Mouse (Mus musculus) forebrain, embryonic 11.5 days (tissue): ENCODE measurements at regions not wholly inside any gene's neighbourhood (a gene's known extent, or its start where the extent isn't known, plus 50 kb on each side); places are given as distances from the start of the nearest gene placed in this dataset.
"Not testable (repeated sequence)": the region's sequence is repeated elsewhere in the genome, so short reads cannot be mapped to it uniquely, and the experiment has no call there.

Experiments used
- ATAC-seq: fragments of 200-750 bp; cut with Nextera tagmentation; replicated peaks from 2 replicates; pipeline ENCODE4 v1.8.0; 2017; ENCODE audit warnings: moderate TSS enrichment; ENCODE audit not compliant: low FRiP score
- DNase-seq: peaks from one replicate; pipeline ENCODE4 v3.0.0-alpha.2; 2017; ENCODE audit warnings: low spot score
- H3K27ac ChIP-seq: fragments of 300-500 bp; sonication (generic); 2 replicates; pipeline ENCODE4 v1.5.1; 2014; ENCODE audit warnings: low read depth, low read length
- H3K27me3 ChIP-seq: fragments of 300-500 bp; sonication (generic); 2 replicates; pipeline ENCODE4 v1.6.1; 2014; ENCODE audit warnings: mild to moderate bottlenecking, low read length, mixed read lengths; ENCODE audit not compliant: control insufficient read depth, insufficient read depth
- H3K36me3 ChIP-seq: fragments of 300-500 bp; sonication (generic); 2 replicates; pipeline ENCODE4 v1.6.1; 2014; ENCODE audit warnings: mild to moderate bottlenecking, low read length, moderate library complexity, mixed read lengths; ENCODE audit not compliant: control insufficient read depth, insufficient read depth
- H3K4me1 ChIP-seq: fragments of 300-500 bp; sonication (generic); replicated peaks from 2 replicates; pipeline ENCODE4 v1.6.1; 2014; ENCODE audit warnings: low read length, mixed read lengths; ENCODE audit not compliant: control insufficient read depth, insufficient read depth
- H3K4me2 ChIP-seq: fragments of 300-500 bp; sonication (generic); 2 replicates; pipeline ENCODE4 v1.6.1; 2014; ENCODE audit warnings: low read depth, mild to moderate bottlenecking, low read length, moderate library complexity, mixed read lengths; ENCODE audit not compliant: severe bottlenecking
- H3K4me3 ChIP-seq: fragments of 300-500 bp; sonication (generic); 2 replicates; pipeline ENCODE4 v1.5.1; 2014; ENCODE audit warnings: low read depth, low read length
- H3K9ac ChIP-seq: fragments of 300-500 bp; sonication (generic); 2 replicates; pipeline ENCODE4 v1.6.1; 2014; ENCODE audit warnings: low read length
- H3K9me3 ChIP-seq: fragments of 300-500 bp; sonication (generic); 2 replicates; pipeline ENCODE4 v1.6.1; 2016; ENCODE audit warnings: low read length, mixed read lengths; ENCODE audit not compliant: control insufficient read depth
- WGBS: fragments of 180-500 bp; shearing (Covaris S2); extraction: QIAGEN DNeasy Blood & Tissue Kit; methylation state at CpG from one replicate; pipeline ENCODE4 v1.1.7; 2014; 5-methylcytosine and 5-hydroxymethylcytosine counted together

DNA sequence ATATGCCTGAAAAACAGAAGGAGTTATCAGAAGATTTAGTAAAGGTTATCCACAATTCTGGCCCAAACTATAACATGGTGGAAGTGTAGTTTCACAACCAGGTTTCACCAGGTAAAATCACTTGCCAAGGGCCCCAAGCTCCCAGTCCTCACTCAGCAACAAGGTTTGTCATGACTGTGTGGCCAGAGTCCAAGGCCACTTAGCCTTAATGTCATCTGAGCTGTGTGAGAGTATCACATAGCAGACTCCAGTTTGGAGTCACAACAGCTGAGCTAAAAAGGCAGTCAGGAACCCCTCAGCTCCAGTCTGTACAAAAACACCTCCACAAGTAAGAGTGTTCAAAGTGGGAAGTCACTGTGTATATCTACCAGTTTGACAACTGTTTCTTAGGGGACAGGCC is 156.5 kb upstream of the Cadps start:
- Histone ChIP-seq H3K27me3 (no peaks in the 10 kb centered on the region), H3K4me3 (no peak overlapping the region), H3K9ac (no peak overlapping the region), H3K27ac (no peak overlapping the region), H3K4me2 (no peak overlapping the region), H3K4me1 (no peaks in the 10 kb centered on the region), H3K9me3 (no peaks in the 10 kb centered on the region), H3K36me3 (no peaks in the 10 kb centered on the region)
- no peak for DNase-seq
- no peak for ATAC-seq

DNA sequence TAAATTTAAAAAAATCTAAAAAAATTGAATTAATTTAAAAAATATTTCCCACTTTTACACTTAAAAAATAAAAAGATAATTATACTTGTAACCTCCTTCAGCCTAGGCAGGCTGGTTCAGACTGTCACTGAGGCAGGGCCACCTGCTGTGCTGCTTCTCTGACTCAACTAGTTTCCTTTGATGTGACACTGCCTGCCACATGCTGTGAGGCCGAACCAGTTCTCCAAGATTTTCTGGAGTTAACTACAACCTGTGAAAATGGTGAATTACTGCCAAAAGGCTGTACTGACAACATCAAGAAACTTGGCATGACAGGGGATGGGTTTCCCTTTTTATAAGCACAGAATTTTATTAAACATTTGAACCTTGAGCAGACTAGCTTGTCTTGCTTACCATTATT is 143.6 kb upstream of the Cadps start:
- Histone ChIP-seq H3K36me3 (no peaks in the 10 kb centered on the region), H3K9ac (no peak overlapping the region), H3K27ac (no peak overlapping the region), H3K4me2 (no peak overlapping the region), H3K9me3 (no peaks in the 10 kb centered on the region), H3K4me3 (no peak overlapping the region), H3K27me3 (no peaks in the 10 kb centered on the region), H3K4me1 (no peaks in the 10 kb centered on the region)
- WGBS = 18% methylated on average over 1 of the region's 1 CpGs
- no peak for DNase-seq
- ATAC-seq = no peak

DNA sequence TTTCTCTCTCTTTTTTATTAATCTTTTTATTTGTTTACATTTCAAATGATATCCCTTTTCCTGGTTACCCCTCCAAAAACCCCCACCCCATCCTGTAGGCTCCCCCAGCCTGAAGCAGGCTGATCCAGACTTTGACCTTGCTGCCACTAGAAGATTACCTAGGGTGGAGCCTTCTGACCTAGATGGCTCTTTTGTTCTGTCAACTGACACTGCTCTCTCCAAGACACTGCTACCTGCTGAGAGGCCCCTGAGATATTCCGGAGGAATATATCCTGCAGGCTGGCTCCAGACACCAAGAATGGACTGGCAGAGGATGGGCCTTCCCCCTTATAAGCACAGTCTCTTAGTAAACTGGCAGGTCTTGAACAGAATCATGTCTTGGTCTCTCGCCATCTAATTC is 135.0 kb upstream of the Cadps start:
- WGBS = 67% methylated on average over 2 of the region's 2 CpGs
- not testable (repeated sequence) for ATAC-seq, H3K9ac ChIP-seq

DNA sequence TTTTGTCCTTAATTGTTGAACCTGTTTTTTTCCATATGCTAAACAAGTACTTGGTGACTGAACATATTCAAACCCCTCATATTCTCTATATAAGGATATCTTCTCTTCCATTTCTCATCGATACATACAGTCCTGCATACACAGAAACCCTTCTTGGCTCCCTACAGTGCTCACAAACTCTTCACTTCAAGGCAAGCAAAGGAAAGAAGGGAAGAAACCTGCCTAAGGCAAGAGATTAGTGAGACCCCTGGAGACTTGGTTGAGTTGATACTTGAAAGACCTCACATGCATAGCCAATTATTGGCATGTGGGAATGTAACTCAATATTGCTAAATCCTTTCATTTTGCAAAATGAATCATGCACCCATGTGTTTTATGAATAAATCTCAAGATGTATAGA is 128.0 kb upstream of the Cadps start:
- Histone ChIP-seq H3K27ac (no peak overlapping the region), H3K27me3 (no peaks in the 10 kb centered on the region), H3K4me2 (no peak overlapping the region), H3K9me3 (no peaks in the 10 kb centered on the region), H3K4me1 (no peaks in the 10 kb centered on the region), H3K4me3 (no peak overlapping the region), H3K36me3 (no peaks in the 10 kb centered on the region), H3K9ac (no peak overlapping the region)
- ATAC-seq (no peak), DNase-seq (no peak)
- WGBS = 82% methylated on average over 1 of the region's 1 CpGs

More for the DNA sequence above, 135.0 kb upstream of the Cadps start:
- not testable (repeated sequence) for H3K4me1 ChIP-seq, H3K27me3 ChIP-seq, H3K4me2 ChIP-seq, H3K9me3 ChIP-seq, H3K4me3 ChIP-seq, DNase-seq, H3K27ac ChIP-seq, H3K36me3 ChIP-seq

DNA sequence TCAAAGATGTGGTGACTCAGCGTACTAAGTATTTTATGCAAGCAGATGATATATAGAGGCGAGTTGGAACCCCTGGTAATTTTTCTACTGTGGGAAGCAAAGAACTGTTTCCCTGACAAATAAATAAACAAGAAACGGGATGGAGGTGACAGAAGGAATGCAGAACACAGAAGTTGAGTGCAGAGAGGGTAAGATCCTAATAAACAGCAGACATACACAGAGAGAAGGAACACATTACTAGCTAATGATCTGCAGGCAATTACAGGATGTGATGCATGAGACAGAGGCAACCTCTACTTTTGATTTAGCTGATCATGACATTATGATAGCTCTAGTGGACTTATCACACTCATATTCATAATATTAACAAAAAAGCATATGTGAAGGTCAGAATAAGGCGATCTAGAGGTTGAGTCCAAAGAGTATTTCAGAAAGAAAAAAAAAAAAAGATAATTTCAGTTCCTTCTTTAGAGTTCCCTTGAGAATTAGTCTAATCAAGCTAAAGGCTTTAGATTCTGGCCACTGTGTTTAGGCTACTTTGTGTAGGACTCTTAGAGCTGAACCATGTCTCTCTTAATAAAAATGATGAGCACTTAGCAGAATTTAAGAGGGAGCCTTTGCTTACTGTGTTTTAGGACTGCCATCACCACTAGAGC is 115.9 kb upstream of the Cadps start:
- Histone ChIP-seq H3K27me3 (no peaks in the 10 kb centered on the region), H3K9me3 (no peaks in the 10 kb centered on the region), H3K27ac (no peak overlapping the region), H3K36me3 (no peaks in the 10 kb centered on the region), H3K4me2 (no peak overlapping the region), H3K4me3 (no peak overlapping the region), H3K9ac (no peak overlapping the region), H3K4me1 (no peaks in the 10 kb centered on the region)
- ATAC-seq (no peak), DNase-seq (no peak)
- WGBS = 86% methylated on average over 4 of the region's 4 CpGs

DNA sequence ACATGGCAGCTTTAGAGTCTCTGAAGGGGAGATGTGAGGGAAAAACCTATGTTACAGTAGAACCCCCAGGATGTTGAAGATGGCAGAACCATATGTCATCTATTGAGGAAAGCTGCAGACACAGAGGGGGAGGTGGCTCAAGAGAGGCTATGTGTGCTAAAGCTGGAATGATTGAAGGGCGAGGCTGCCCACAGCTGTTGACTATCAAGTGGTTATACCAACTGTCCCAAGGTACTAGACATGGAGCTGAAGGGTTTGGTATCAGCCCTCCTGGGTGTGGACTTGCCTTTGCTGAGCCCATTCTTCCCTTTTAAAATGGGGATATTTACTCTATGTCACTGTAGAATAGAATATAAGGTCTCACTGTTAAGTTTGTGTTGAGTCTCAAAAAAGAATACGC is 113.5 kb upstream of the Cadps start:
- no peaks in the 10 kb centered on the region for H3K9me3 ChIP-seq
- WGBS = 87% methylated on average over 2 of the region's 2 CpGs
- no peak for ATAC-seq

DNA sequence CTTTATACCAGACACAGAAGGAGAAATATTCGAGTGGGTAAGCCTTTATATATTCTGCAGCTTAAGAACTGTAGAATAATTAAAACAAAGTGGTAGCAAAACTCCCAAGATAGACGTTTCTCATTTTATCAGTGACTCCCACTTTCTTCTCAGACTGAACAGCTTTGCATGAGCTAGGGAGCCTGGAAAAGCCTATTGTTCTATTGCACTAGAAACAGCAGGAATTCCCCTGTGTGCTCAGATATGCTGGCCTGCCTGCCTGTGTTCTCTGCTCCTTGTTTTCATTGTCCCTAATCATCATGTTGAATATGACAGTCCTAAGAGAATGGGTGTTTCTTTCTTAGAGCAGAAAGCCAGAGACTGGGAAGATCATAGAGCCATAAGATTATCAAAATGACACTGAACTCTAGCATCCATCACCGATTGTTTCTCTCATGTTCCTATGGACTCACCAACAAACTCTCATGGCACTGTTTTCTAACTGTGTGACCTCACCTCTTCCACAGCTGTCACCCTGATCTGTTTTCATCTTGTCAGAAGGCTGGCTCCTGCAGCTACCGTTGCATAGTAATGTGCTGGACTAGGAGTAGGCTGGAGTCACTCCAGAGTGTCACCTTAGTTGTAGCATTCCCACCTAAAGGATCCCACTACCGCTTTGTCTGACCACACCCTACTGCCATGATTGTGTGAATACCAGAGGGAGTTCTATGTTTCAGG is 108.9 kb upstream of the Cadps start:
- H3K4me1 ChIP-seq = no peaks in the 10 kb centered on the region
- no peak overlapping the region for H3K4me3 ChIP-seq
- H3K27ac ChIP-seq = no peak overlapping the region
- no peaks in the 10 kb centered on the region for H3K9me3 ChIP-seq
- DNase-seq (no peak), ATAC-seq (no peak)
- no peak overlapping the region for H3K4me2 ChIP-seq
- H3K9ac ChIP-seq = no peak overlapping the region
- H3K36me3 ChIP-seq = no peaks in the 10 kb centered on the region
- H3K27me3 ChIP-seq = no peaks in the 10 kb centered on the region
- WGBS = 51% methylated on average over 5 of the region's 5 CpGs

More for the DNA sequence above, 113.5 kb upstream of the Cadps start:
- Histone ChIP-seq H3K27me3 (no peaks in the 10 kb centered on the region), H3K4me1 (no peaks in the 10 kb centered on the region), H3K4me3 (no peak overlapping the region), H3K36me3 (no peaks in the 10 kb centered on the region), H3K9ac (no peak overlapping the region), H3K27ac (no peak overlapping the region), H3K4me2 (no peak overlapping the region)
- no peak for DNase-seq

DNA sequence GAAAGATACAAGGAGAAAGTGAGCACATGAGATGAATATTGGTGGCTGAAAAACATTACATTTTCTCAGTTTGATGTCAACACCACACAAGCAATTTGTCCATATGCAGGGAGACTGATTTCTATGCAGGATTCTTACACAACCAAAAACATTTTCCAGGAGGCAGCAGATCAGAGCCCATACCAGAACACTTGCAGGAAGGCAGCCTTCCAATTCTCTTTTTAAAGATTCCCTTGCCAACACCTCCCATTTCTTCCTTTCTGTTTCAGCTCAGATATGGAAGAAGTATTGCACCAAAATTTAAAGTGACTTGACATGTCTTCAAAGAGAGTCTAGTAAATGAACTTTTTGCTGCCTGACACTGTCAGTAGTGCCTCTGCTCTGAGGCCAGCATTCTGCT is 100.7 kb upstream of the Cadps start:
- DNase-seq = no peak
- no peak overlapping the region for H3K4me3 ChIP-seq
- no peaks in the 10 kb centered on the region for H3K36me3 ChIP-seq
- H3K27me3 ChIP-seq = no peaks in the 10 kb centered on the region
- no peak for ATAC-seq
- no peak overlapping the region for H3K27ac ChIP-seq
- no peak overlapping the region for H3K9ac ChIP-seq
- no peaks in the 10 kb centered on the region for H3K9me3 ChIP-seq
- no peak overlapping the region for H3K4me2 ChIP-seq
- H3K4me1 ChIP-seq = no peaks in the 10 kb centered on the region

DNA sequence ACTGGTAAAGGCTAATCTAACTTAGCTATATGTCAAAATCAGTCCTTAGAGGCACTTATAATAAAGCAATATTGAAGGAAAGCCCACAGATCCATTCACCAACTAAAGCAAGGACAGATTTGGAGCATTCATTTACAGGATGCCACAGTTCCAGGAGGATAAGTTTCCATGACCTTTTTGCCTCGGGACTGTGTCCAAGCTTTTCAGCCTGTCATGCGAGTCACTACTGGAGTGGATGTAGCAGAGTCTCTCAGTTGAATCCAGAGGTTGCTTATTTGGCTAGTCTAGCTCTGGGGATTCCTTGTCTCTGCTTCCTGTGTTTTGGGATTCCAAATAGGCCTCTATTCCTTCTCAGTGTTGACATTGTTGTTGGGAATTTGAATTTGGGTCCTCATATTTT is 92.6 kb upstream of the Cadps start:
- ATAC-seq = no peak
- 92% methylated on average over 2 of the region's 2 CpGs for WGBS
- Histone ChIP-seq H3K27ac (no peak overlapping the region), H3K36me3 (no peaks in the 10 kb centered on the region), H3K4me2 (no peak overlapping the region), H3K9ac (no peak overlapping the region), H3K27me3 (no peaks in the 10 kb centered on the region), H3K4me3 (no peak overlapping the region), H3K9me3 (no peaks in the 10 kb centered on the region), H3K4me1 (no peaks in the 10 kb centered on the region)
- no peak for DNase-seq
